Mouse (Mus musculus) limb, embryonic 15.5 days (tissue): ENCODE measurements around the gene Bicc1. TPM values are rescaled to one million over a fixed set of nuclear protein-coding genes. Genes with fewer than 3 reads are reported as not detected.
"Not testable (repeated sequence)": the region's sequence is repeated elsewhere in the genome, so short reads cannot be mapped to it uniquely, and the experiment has no call there.

Source experiments
- ATAC-seq: fragments of 200-750 bp; cut with Nextera tagmentation; 2 replicates; pipeline ENCODE4 v1.8.0; 2017; ENCODE audit warnings: low read depth, moderate TSS enrichment; ENCODE audit not compliant: insufficient number of reproducible peaks, low FRiP score, low TSS enrichment
- H3K27ac ChIP-seq: fragments of 300-500 bp; sonication (generic); 2 replicates; pipeline ENCODE4 v1.5.1; 2015; ENCODE audit warnings: moderate library complexity, mild to moderate bottlenecking, inconsistent platforms
- H3K27me3 ChIP-seq: fragments of 300-500 bp; sonication (generic); 2 replicates; pipeline ENCODE4 v1.6.1; 2015; ENCODE audit warnings: inconsistent platforms
- H3K36me3 ChIP-seq: fragments of 300-500 bp; sonication (generic); 2 replicates; pipeline ENCODE4 v1.6.1; 2015; ENCODE audit warnings: inconsistent platforms
- H3K4me1 ChIP-seq: fragments of 300-500 bp; sonication (generic); 2 replicates; pipeline ENCODE4 v1.6.1; 2015; ENCODE audit warnings: inconsistent platforms
- H3K4me2 ChIP-seq: fragments of 300-500 bp; sonication (generic); 2 replicates; pipeline ENCODE4 v1.6.1; 2015; ENCODE audit warnings: mild to moderate bottlenecking, inconsistent platforms
- H3K4me3 ChIP-seq: fragments of 300-500 bp; sonication (generic); 2 replicates; pipeline ENCODE4 v1.5.1; 2015; ENCODE audit warnings: mild to moderate bottlenecking, inconsistent platforms
- H3K9ac ChIP-seq: fragments of 300-500 bp; sonication (generic); 2 replicates; pipeline ENCODE4 v1.6.1; 2015; ENCODE audit warnings: inconsistent platforms
- H3K9me3 ChIP-seq: fragments of 300-500 bp; sonication (generic); 2 replicates; pipeline ENCODE4 v1.6.1; 2016; ENCODE audit warnings: inconsistent platforms
- WGBS: fragments of 180-500 bp; shearing (Covaris S2); methylation state at CpG from one replicate; pipeline ENCODE4 v1.1.7; 2015; 5-methylcytosine and 5-hydroxymethylcytosine counted together
- polyA plus RNA-seq: library from polyadenylated mRNA; unstranded; fragments of >200 nt; fragmentation: Nextera tagmentation; extraction: Ambion mirVana; gene quantifications from 2 replicates; pipeline ENCODE4 v1.2.1, GENCODE M21; 2015

The Bicc1 gene
- polyA plus RNA-seq, 1 experiment from 2014 or later: 42.5 TPM

DNA sequence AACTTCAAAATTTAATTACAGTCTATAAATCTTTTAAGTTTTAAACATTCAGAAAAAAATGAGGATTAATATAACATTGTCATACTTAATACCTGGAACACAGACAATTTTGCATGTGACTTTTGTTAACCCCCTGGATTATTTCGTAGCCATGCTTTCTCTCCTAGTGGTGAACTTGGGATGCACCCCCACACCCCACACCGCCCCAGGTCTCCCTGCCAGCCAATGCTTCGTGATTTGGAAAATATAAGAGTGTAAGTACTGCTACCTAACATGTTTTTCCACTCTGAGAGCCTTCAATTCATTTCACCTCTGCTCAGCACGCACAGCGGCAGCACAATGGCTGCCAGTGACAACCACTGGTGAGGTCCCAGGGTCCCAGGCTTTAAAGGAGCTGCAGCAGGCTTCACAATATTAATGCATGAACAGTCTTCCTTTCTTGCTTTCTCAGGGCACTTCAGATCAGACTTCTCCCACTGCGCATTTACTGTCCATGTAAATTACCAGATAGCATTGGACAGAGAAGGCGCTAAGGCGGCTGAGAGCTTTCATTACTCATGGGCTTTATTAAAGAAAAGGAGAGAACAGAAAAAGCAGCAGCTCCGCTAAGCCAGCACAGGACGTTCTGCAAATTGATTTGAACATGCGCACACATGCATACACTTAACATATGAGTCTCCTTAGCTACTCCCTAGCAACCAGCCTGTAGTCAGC, 207.3 kb downstream of the Bicc1 start:
- WGBS: 45% methylated on average over 11 of the region's 11 CpGs
- H3K9ac ChIP-seq: no peak overlapping the region
- no peak overlapping the region for H3K4me3 ChIP-seq
- no peaks in the 10 kb centered on the region for H3K9me3 ChIP-seq
- peaks cover 42% of the 10 kb centered on the region for H3K36me3 ChIP-seq
- H3K4me1 ChIP-seq: peaks cover 7% of the 10 kb centered on the region
- H3K27ac ChIP-seq: peak overlapping the region; percentile 43
- no peaks in the 10 kb centered on the region for H3K27me3 ChIP-seq
- ATAC-seq: no peak
- H3K4me2 ChIP-seq: no peak overlapping the region

DNA sequence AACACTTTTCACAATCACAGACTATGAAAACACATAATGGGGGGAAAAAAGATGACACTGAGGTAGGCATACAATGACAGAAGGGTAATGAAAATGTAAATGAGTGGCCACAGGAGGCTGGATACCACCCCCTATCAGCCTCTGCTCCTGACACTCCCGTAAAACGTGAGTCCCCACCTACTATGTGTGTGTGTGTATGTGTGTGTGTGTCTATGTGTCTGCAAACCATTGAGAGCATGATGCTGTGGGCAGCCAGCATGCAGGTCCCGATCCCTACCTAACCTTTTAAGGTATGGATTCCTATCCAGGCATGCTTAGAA, 209.4 kb downstream of the Bicc1 start:
- Histone ChIP-seq H3K9ac (no peak overlapping the region), H3K4me1 (peaks cover 7% of the 10 kb centered on the region), H3K9me3 (no peaks in the 10 kb centered on the region), H3K27me3 (no peaks in the 10 kb centered on the region), H3K36me3 (peaks cover 46% of the 10 kb centered on the region), H3K4me2 (no peak overlapping the region), H3K27ac (no peak overlapping the region), H3K4me3 (no peak overlapping the region)
- 52% methylated on average over 3 of the region's 3 CpGs for WGBS
- ATAC-seq: no peak

DNA sequence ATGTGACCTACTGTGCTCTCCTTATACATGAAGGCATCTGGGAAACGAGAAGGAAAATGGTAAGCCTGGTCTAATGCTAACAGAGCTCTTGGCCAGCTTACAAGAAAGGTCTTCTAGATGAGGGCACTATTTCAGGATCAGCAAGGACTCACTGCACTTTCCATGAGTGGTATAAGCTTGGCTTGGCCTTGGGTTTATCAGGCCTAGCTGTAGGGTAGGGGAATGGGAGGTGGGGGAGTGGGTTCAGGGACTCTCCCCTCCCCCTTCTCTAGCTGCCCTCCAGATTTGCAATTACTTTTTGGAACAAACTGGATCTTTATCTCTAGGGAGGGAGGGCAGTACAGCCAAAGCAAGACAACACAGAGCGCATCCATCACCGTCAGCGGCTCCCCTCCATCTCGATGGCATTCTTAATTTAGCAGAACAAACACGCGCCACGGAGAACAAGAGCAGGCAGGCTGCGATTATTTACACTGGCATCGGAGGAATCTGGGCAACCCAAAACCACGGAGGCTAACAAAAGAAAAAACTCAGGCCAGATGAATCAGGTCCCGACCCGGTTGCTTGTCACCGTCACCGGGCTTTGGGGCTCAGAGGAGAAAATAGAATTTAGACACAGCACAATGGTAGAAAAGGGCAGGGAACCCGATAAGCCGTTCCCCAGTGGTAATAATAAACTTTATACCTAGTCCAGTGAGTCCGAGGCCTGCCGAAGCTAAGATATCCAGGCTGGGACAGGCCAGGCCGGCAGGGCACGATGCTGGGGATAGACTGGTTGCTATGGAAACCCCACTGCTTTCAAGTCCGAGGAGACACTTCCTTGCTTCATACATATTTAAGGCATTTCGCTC, 210.0 kb downstream of the Bicc1 start:
- Histone ChIP-seq H3K4me2 (no peak overlapping the region), H3K9me3 (no peaks in the 10 kb centered on the region), H3K4me3 (no peak overlapping the region), H3K27me3 (no peaks in the 10 kb centered on the region), H3K4me1 (peaks cover 7% of the 10 kb centered on the region), H3K9ac (no peak overlapping the region), H3K27ac (no peak overlapping the region), H3K36me3 (peaks cover 47% of the 10 kb centered on the region)
- ATAC-seq: no peak
- WGBS: 45% methylated on average over 23 of the region's 23 CpGs

DNA sequence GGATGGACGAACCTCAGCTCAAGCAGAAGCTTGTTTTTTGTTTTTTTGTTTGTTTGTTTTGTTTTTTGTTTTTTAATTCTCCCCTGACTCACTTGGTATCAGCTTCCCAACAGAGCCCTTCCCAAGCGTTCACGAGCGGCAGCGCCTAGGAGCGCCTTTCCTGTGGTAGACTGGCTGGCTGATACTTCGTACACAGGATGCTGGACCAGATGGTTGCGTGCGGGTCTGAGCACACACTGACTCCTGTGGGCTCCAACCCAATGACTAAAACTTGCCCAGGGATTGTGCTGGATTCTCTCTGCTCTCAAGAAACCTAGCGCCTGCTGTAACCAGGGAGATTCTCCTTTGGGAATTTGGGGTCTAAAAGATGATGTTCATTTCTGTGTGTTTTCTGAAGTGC, 211.2 kb downstream of the Bicc1 start:
- Histone ChIP-seq H3K9me3 (no peaks in the 10 kb centered on the region), H3K4me2 (no peak overlapping the region), H3K36me3 (peaks cover 50% of the 10 kb centered on the region), H3K4me1 (peaks cover 7% of the 10 kb centered on the region), H3K27ac (no peak overlapping the region), H3K9ac (no peak overlapping the region), H3K4me3 (no peak overlapping the region), H3K27me3 (no peaks in the 10 kb centered on the region)
- no peak for ATAC-seq
- 88% methylated on average over 10 of the region's 10 CpGs for WGBS

DNA sequence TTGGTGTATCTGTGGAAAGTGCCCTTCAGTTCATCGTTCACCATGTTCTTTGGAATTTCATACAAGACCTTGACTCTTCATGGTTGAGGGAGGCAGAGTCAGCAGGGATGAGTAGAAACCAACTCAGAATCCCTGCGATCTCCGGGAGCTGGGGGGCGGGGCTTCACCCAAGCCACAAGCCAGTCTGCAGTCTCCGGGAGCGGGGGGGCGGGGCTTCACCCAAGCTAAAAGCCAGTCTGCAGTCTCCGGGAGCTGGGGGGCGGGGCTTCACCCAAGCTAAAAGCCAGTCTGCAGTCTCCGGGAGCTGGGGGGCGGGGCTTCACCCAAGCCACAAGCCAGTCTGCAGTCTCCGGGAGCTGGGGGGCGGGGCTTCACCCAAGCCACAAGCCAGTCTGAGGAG, 213.4 kb downstream of the Bicc1 start:
- ATAC-seq, H3K9me3 ChIP-seq, H3K27ac ChIP-seq, H3K4me1 ChIP-seq, H3K4me3 ChIP-seq, H3K4me2 ChIP-seq, H3K27me3 ChIP-seq, H3K9ac ChIP-seq: not testable (repeated sequence)
- 94% methylated on average over 13 of the region's 13 CpGs for WGBS
- peaks cover 62% of the 10 kb centered on the region for H3K36me3 ChIP-seq

DNA sequence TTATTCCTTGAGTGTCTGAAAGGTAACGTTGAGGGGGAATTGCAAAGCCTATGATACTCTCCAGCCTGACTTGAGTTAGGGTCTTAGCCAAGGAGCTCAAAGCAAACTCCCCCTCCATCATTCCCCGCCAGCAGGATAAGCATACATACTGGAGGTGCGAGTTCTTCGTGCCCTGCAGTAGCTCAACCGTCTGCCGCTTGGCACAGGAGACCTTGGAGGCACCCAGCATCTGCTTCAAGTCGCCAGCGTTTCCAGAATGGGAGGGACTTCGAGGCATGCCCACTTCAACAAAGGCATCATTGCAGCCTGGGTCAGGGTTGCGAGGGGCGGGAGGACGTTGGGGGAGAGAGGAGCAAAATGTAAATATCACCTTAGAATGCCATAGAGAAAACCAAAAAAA, 214.4 kb downstream of the Bicc1 start:
- Histone ChIP-seq H3K4me1 (no peaks in the 10 kb centered on the region), H3K9ac (no peak overlapping the region), H3K27me3 (no peaks in the 10 kb centered on the region), H3K4me2 (no peak overlapping the region), H3K9me3 (no peaks in the 10 kb centered on the region), H3K27ac (no peak overlapping the region), H3K4me3 (no peak overlapping the region), H3K36me3 (peaks cover 69% of the 10 kb centered on the region)
- 89% methylated on average over 12 of the region's 12 CpGs for WGBS
- ATAC-seq: no peak

DNA sequence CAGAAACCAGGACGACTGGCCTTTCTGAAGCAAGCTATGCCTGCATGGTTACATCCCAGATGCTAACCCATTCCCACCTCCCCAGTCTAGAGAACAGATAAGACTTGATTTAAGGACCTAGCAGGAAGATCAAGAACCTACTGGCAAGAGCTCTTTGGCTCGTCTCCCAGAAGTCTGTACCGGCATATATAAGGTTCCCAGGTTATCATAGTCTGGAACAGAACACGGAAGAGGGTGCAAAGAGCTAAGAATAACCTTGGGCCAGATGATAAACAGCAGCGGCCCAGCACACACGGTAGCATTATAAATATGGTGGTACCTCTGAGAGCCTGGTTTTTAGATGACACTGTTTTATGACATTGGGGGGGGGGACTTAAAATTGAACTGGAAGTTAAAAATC, 217.9 kb downstream of the Bicc1 start:
- no peak overlapping the region for H3K4me2 ChIP-seq
- H3K27me3 ChIP-seq: no peaks in the 10 kb centered on the region
- H3K4me1 ChIP-seq: no peaks in the 10 kb centered on the region
- H3K4me3 ChIP-seq: no peak overlapping the region
- no peak overlapping the region for H3K9ac ChIP-seq
- 81% methylated on average over 6 of the region's 6 CpGs for WGBS
- H3K27ac ChIP-seq: no peak overlapping the region
- H3K9me3 ChIP-seq: no peaks in the 10 kb centered on the region
- ATAC-seq: no peak
- H3K36me3 ChIP-seq: peaks cover 81% of the 10 kb centered on the region

DNA sequence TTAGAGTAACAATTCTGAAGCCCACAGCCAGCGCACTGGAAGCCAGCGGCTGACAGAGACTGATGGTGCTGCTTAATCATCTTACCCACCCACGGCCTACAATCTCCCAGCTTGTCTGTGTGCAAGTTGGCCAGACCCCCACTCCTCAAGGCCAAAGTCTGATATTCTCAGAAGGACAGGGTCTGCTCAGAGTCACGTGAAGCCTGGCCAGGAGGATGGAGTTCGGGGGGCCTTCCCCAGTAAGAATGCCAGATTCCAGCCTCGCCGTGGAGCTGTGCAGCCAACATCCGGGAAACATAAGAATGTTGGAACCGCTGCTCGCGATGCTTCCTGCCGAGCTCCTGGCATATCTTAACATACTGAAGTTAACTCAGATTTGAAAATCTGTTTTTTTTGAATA, 219.7 kb downstream of the Bicc1 start:
- H3K4me3 ChIP-seq: no peak overlapping the region
- H3K9me3 ChIP-seq: no peaks in the 10 kb centered on the region
- 62% methylated on average over 12 of the region's 12 CpGs for WGBS
- no peaks in the 10 kb centered on the region for H3K4me1 ChIP-seq
- H3K9ac ChIP-seq: no peak overlapping the region
- H3K4me2 ChIP-seq: no peak overlapping the region
- H3K36me3 ChIP-seq: peaks cover 85% of the 10 kb centered on the region
- no peaks in the 10 kb centered on the region for H3K27me3 ChIP-seq
- 0 out of 2 replicates have a peak overlapping the region, but pooled peaks have one; percentile 4 for H3K27ac ChIP-seq
- ATAC-seq: no peak; the same call in 1 of the 2 replicates

DNA sequence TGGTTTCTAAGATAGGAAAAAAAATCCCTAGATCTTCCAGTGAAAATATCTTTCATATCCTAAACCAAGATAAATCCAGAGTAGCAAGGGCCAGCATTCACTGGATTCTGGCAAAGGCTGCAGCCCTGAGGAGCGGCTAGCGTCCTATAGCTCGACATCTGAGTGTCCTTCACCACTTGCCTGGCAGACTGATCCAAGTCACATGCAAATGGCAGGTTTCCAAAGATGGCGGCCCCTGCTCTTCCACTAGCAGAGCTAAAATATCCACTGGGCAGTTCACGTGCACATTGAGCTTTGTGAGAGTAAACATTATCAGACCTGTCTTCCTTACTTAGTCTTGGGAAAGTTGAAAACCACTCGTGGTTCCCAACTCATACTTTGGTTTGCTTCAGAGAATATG, 222.1 kb downstream of the Bicc1 start:
- no peak overlapping the region for H3K9ac ChIP-seq
- H3K4me3 ChIP-seq: no peak overlapping the region
- WGBS: 87% methylated on average over 6 of the region's 6 CpGs
- no peak for ATAC-seq
- H3K4me2 ChIP-seq: no peak overlapping the region
- H3K36me3 ChIP-seq: peaks cover 84% of the 10 kb centered on the region
- H3K27ac ChIP-seq: no peak overlapping the region
- H3K27me3 ChIP-seq: no peaks in the 10 kb centered on the region
- no peaks in the 10 kb centered on the region for H3K4me1 ChIP-seq
- no peaks in the 10 kb centered on the region for H3K9me3 ChIP-seq

DNA sequence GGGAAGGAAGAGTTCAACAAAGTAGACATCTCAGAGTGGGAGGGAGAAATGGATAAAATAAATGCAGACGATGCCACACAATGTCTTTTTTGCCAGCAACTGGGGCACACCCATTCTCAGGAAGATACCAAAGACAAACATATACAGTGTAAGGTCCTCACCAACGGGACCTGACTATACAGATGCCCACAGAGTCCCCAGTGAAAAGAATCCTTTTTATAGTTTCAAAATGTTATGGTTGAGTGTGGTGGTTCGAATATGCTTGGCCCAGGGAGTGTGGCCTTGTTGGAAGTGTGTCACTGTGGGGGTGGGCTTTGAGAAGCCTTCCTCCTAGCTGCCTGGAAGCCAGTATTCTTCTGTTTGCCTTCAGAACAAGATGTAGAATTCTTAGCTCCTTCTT, 223.5 kb downstream of the Bicc1 start:
- ATAC-seq: no peak
- Histone ChIP-seq H3K4me3 (no peak overlapping the region), H3K4me1 (no peaks in the 10 kb centered on the region), H3K36me3 (peaks cover 88% of the 10 kb centered on the region), H3K27ac (no peak overlapping the region), H3K9me3 (no peaks in the 10 kb centered on the region), H3K27me3 (no peaks in the 10 kb centered on the region), H3K4me2 (no peak overlapping the region), H3K9ac (no peak overlapping the region)
- WGBS: 83% methylated on average over 3 of the region's 3 CpGs

DNA sequence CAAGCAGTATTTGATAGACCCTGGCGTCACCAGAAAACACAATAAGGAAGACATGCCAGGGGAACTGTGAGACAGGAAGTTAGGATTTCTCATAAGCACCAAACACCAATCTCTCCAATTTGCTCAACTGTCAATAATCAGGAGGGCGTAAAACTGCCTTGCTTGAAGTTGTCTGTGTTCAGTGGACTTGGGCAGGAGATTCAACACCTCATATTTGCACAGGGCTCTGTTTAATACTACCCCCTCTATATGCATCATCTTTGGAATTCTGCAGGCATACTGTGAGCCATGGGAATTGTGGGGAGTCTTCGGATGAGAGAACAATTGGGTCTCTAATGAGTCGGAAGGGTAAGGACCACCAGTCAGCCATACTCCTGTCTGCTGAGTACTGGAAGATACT, 233.4 kb downstream of the Bicc1 start:
- 88% methylated on average over 4 of the region's 4 CpGs for WGBS
- H3K9ac ChIP-seq: no peak overlapping the region
- no peak overlapping the region for H3K4me3 ChIP-seq
- peaks cover 52% of the 10 kb centered on the region for H3K36me3 ChIP-seq
- H3K4me2 ChIP-seq: no peak overlapping the region
- no peak overlapping the region for H3K27ac ChIP-seq
- ATAC-seq: no peak
- no peaks in the 10 kb centered on the region for H3K27me3 ChIP-seq
- no peaks in the 10 kb centered on the region for H3K4me1 ChIP-seq
- H3K9me3 ChIP-seq: no peaks in the 10 kb centered on the region

DNA sequence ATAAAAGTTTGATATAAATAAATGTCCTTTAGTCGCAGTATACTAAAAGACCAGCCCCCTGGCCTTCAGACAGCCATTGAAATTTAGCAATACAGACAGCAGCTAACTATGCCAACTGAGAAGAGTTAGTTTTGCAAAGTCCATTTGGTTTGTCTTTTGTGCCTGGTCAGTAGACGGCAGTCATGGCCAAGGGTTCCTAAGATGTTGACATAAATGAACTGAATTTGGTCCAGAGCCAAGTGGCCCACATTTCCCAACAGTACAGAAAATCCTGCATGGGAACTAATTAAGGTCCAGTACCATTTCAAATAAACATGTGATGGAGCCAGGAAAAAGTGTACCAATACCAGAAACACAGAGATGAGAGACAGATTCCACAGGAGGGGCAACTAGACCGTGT, 235.2 kb downstream of the Bicc1 start:
- H3K27ac ChIP-seq: no peak overlapping the region
- no peak overlapping the region for H3K9ac ChIP-seq
- H3K4me2 ChIP-seq: no peak overlapping the region
- no peaks in the 10 kb centered on the region for H3K27me3 ChIP-seq
- H3K4me1 ChIP-seq: no peaks in the 10 kb centered on the region
- WGBS: 65% methylated on average over 3 of the region's 3 CpGs
- H3K9me3 ChIP-seq: no peaks in the 10 kb centered on the region
- H3K36me3 ChIP-seq: peaks cover 35% of the 10 kb centered on the region
- no peak for ATAC-seq
- H3K4me3 ChIP-seq: no peak overlapping the region
